Mouse (Mus musculus) neural tube, embryonic 12.5 days (tissue): ENCODE data around the gene Wasf3. TPM values are rescaled to one million over a fixed set of nuclear protein-coding genes. Genes with fewer than 3 reads are reported as not detected.
"Not testable (repeated sequence)": the region's sequence is repeated elsewhere in the genome, so short reads cannot be mapped to it uniquely, and the experiment has no call there.

Source experiments
- ATAC-seq: fragments of 200-750 bp; cut with Nextera tagmentation; 2 replicates; pipeline ENCODE4 v1.8.0; 2017; ENCODE audit warnings: low read depth, mild to moderate bottlenecking, moderate TSS enrichment, moderate library complexity; ENCODE audit not compliant: low FRiP score
- H3K27ac ChIP-seq: fragments of 300-500 bp; sonication (generic); 2 replicates; pipeline ENCODE4 v1.5.1; 2016
- H3K27me3 ChIP-seq: fragments of 300-500 bp; sonication (generic); replicated peaks from 2 replicates; pipeline ENCODE4 v1.6.1; 2016; ENCODE audit warnings: mild to moderate bottlenecking
- H3K36me3 ChIP-seq: fragments of 300-500 bp; sonication (generic); 2 replicates; pipeline ENCODE4 v1.6.1; 2016; ENCODE audit warnings: mild to moderate bottlenecking
- H3K4me1 ChIP-seq: fragments of 300-500 bp; sonication (generic); 2 replicates; pipeline ENCODE4 v1.6.1; 2016
- H3K4me2 ChIP-seq: fragments of 300-500 bp; sonication (generic); replicated peaks from 2 replicates; pipeline ENCODE4 v1.6.1; 2016; ENCODE audit warnings: mild to moderate bottlenecking
- H3K4me3 ChIP-seq: fragments of 300-500 bp; sonication (generic); 2 replicates; pipeline ENCODE4 v1.5.1; 2016
- H3K9ac ChIP-seq: fragments of 300-500 bp; sonication (generic); 2 replicates; pipeline ENCODE4 v1.6.1; 2016; ENCODE audit warnings: mild to moderate bottlenecking
- H3K9me3 ChIP-seq: fragments of 300-500 bp; sonication (generic); 2 replicates; pipeline ENCODE4 v1.6.1; 2016; ENCODE audit warnings: mild to moderate bottlenecking
- WGBS: fragments of 180-500 bp; shearing (Covaris S2); methylation state at CpG from one replicate; pipeline ENCODE4 v1.1.7; 2016; 5-methylcytosine and 5-hydroxymethylcytosine counted together
- polyA plus RNA-seq: library from polyadenylated mRNA; unstranded; fragments of >200 nt; fragmentation: Nextera tagmentation; extraction: Ambion mirVana; gene quantifications from 2 replicates; pipeline ENCODE4 v1.2.1, GENCODE M21; 2016

Wasf3 gene
- polyA plus RNA-seq, 1 experiment from 2014 or later, result 10.9 TPM

DNA sequence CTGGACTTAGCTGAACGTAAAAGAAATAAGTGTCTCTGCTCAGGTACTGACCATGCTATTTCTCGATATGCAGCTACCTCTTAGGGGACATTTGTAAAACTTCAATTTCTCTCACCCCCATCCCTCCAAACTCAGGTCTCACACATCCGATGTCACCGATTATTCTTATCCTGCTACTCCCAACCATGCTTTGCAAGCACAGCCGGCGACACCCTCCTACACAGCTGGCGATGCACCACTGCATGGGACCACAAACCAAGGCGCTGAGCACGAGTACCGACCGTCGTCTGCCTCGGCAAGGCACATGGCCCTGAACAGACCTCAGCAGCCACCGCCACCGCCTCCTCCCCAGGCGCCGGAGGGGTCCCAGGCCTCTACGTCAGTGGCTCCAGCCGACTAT lies 81.9 kb downstream of the Wasf3 start:
- Histone ChIP-seq H3K27me3 (no peaks in the 10 kb centered on the region), H3K36me3 (peaks cover 25% of the 10 kb centered on the region), H3K9ac (no peak overlapping the region), H3K4me1 (no peaks in the 10 kb centered on the region), H3K9me3 (no peaks in the 10 kb centered on the region), H3K27ac (no peak overlapping the region), H3K4me2 (no peak overlapping the region), H3K4me3 (no peak overlapping the region)
- 96% methylated on average over 19 of the region's 19 CpGs for WGBS
- no peak for ATAC-seq

DNA sequence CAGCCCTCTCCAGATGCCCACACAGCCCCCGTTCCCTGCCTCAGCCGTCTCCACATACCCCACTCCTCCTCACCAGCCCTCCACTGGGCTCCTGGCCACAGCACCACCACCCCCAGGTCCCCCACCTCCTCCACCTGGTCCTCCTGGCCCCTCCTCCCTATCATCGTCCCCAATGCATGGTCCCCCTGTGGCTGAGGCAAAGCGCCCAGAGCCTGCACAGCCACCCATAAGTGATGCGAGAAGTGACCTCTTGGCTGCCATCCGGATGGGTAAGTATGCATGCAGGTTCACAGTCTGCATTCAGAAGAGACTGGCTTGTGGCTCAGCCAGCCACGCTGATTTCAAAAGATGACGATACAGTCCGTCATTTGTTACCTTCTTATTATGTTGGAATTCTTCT lies 83.5 kb downstream of the Wasf3 start:
- ATAC-seq, result no peak
- WGBS, result 91% methylated on average over 9 of the region's 9 CpGs
- H3K4me3 ChIP-seq, result no peak overlapping the region
- no peaks in the 10 kb centered on the region for H3K4me1 ChIP-seq
- no peak overlapping the region for H3K4me2 ChIP-seq
- H3K27me3 ChIP-seq, result no peaks in the 10 kb centered on the region
- H3K27ac ChIP-seq, result no peak overlapping the region
- H3K9me3 ChIP-seq, result no peaks in the 10 kb centered on the region
- no peak overlapping the region for H3K9ac ChIP-seq
- peaks cover 27% of the 10 kb centered on the region for H3K36me3 ChIP-seq

DNA sequence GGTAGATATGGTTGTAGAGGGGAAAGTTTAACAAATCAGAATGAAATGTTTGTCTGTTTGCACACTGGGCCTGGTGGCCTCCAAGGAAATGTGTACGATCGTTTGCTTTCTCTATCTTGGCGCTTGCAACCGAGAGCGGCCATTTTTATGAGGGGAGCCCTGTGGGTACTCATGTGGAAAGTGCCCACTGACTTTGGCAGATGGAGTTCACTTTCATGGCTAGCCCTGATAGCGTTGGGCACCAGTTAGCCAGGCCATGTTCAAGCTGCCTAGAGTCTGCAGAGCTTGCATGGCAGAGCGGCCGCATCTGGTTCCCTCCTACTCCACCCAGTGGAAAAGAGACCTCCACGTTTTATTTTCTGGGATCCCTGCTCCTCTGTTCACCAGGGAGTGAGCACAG lies 86.0 kb downstream of the Wasf3 start:
- no peak overlapping the region for H3K4me2 ChIP-seq

GRCm38 (mm10) chr5:146471311-146471710 lies 86.5 kb downstream of the Wasf3 start:
- Histone ChIP-seq H3K4me2 (no peak overlapping the region), H3K27ac (no peak overlapping the region), H3K27me3 (no peaks in the 10 kb centered on the region), H3K9me3 (no peaks in the 10 kb centered on the region), H3K9ac (no peak overlapping the region), H3K4me3 (no peak overlapping the region), H3K4me1 (no peaks in the 10 kb centered on the region), H3K36me3 (peaks cover 27% of the 10 kb centered on the region)
- ATAC-seq, result no peak
- 92% methylated on average over 5 of the region's 5 CpGs for WGBS

More for the DNA sequence above, 86.0 kb downstream of the Wasf3 start:
- H3K9me3 ChIP-seq, result no peaks in the 10 kb centered on the region
- H3K27me3 ChIP-seq, result no peaks in the 10 kb centered on the region
- H3K4me1 ChIP-seq, result no peaks in the 10 kb centered on the region
- H3K27ac ChIP-seq, result no peak overlapping the region
- no peak overlapping the region for H3K4me3 ChIP-seq
- no peak for ATAC-seq
- H3K9ac ChIP-seq, result no peak overlapping the region
- H3K36me3 ChIP-seq, result peaks cover 27% of the 10 kb centered on the region
- WGBS, result 93% methylated on average over 9 of the region's 9 CpGs

GRCm38 (mm10) chr5:146471821-146472220 lies 87.0 kb downstream of the Wasf3 start:
- 95% methylated on average over 12 of the region's 12 CpGs for WGBS
- Histone ChIP-seq H3K9me3 (no peaks in the 10 kb centered on the region), H3K27ac (no peak overlapping the region), H3K4me1 (no peaks in the 10 kb centered on the region), H3K27me3 (no peaks in the 10 kb centered on the region), H3K4me2 (no peak overlapping the region), H3K4me3 (no peak overlapping the region), H3K36me3 (peaks cover 25% of the 10 kb centered on the region), H3K9ac (no peak overlapping the region)
- no peak for ATAC-seq

DNA sequence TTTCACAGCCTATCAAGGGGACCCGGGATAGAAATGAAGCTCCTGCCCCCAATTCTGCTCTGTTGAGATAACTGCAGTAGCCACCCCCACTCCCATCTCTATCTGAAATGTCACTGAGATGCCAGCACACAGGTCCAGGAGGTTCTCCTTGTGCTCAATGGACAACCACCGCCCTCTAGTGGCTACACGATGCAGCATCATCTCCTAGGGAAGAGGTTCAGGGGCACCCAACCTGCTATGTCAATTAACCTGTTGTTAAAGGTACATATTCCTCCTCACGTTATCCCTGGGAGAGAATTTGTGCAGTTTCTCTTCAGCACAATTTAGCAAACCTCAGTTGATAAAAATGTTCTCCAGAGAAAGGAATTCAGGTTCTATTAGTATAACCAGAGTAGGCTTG lies 94.8 kb downstream of the Wasf3 start:
- H3K4me3 ChIP-seq, H3K27ac ChIP-seq, H3K27me3 ChIP-seq, ATAC-seq, H3K9ac ChIP-seq, H3K4me1 ChIP-seq, H3K4me2 ChIP-seq, H3K36me3 ChIP-seq, H3K9me3 ChIP-seq: not testable (repeated sequence)
- WGBS, result 5% methylated on average over 4 of the region's 4 CpGs

DNA sequence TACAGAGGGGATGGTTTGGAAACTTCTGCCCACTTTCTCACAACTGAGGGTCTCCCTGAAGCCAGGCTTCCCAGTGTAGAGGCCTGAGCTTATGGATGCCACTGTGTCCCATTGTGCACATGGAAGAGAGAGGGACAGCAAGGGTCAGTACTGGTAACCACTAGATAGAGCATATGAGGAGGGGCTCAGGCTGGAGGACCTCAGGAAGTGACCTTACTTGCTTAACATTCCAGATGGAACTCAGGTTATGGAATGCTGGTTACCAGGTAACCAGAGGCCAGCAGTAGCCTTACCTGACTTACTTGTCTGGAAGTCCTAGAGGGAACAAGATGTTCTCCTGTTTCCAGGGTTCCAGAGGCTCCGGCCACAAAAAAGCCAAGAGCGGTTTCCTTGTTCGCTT lies 96.9 kb downstream of the Wasf3 start, which contains the start of gene Gm6408:
TSS of gene Gm6408 (plus strand) at position 301 of the 400 bp plus-strand sequence.
- not testable (repeated sequence) for H3K9ac ChIP-seq, H3K27me3 ChIP-seq, H3K4me1 ChIP-seq, H3K9me3 ChIP-seq, ATAC-seq, H3K27ac ChIP-seq, H3K4me2 ChIP-seq, H3K4me3 ChIP-seq, H3K36me3 ChIP-seq
- 92% methylated on average over 3 of the region's 3 CpGs for WGBS

DNA sequence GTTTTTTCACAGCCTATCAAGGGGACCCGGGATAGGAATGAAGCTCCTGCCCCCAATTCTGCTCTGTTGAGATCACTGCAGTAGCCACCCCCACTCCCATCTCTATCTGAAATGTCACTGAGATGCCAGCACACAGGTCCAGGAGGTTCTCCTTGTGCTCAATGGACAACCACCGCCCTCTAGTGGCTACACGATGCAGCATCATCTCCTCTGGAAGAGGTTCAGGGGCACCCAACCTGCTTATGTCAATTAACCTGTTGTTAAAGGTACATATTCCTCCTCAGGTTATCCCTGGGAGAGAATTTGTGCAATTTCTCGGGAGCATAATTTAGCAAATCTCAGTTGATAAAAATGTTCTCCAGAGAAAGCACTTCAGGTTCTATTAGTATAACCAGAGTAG lies 104.2 kb downstream of the Wasf3 start:
- ATAC-seq, H3K36me3 ChIP-seq, H3K4me3 ChIP-seq, H3K9ac ChIP-seq, H3K4me2 ChIP-seq, H3K4me1 ChIP-seq, H3K9me3 ChIP-seq, H3K27ac ChIP-seq, H3K27me3 ChIP-seq: not testable (repeated sequence)
- WGBS, result 9% methylated on average over 3 of the region's 4 CpGs

- no CpG with 5 or more reads among the region's 5 CpGs for WGBS
- not testable (repeated sequence) for H3K27ac ChIP-seq, H3K9me3 ChIP-seq, H3K4me3 ChIP-seq, H3K27me3 ChIP-seq, H3K9ac ChIP-seq, H3K4me1 ChIP-seq, H3K36me3 ChIP-seq, ATAC-seq, H3K4me2 ChIP-seq
Measured at GRCm38 (mm10) chr5:146491063-146491462, 106.3 kb downstream of the Wasf3 start, which contains the start of gene Gm6370. Gene Gm6370, plus strand, starts transcription at chr5:146491363.

- H3K36me3 ChIP-seq, H3K27ac ChIP-seq, H3K4me1 ChIP-seq, H3K4me3 ChIP-seq, H3K9ac ChIP-seq, H3K27me3 ChIP-seq, H3K9me3 ChIP-seq, H3K4me2 ChIP-seq, ATAC-seq: not testable (repeated sequence)
- no CpG with 5 or more reads among the region's 5 CpGs for WGBS
Measured at GRCm38 (mm10) chr5:146502099-146502498, 117.3 kb downstream of the Wasf3 start, which contains the start of gene 4930449I24Rik. Gene 4930449I24Rik, plus strand, starts transcription at chr5:146502399.

DNA sequence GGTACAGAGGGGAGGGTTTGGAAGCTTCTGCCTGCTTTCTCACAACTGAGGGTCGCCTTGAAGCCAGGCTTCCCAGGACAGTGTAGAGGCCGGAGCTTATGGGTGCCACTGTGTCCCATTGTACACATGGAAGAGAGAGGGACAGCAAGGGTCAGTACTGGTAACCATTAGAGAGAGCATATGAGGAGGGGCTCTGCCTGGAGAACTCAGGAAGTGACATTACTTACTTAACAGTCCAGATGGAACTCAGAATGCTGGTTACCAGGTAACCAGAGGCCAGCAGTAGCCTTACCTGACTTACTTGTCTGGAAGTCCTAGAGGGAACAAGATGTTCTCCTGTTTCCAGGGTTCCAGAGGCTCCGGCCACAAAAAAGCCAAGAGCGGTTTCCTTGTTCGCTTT lies 129.0 kb downstream of the Wasf3 start, which contains the start of gene Gm3402:
TSS of gene Gm3402 (plus strand) at position 301 of the 400 bp plus-strand sequence.
- H3K9ac ChIP-seq, H3K27ac ChIP-seq, H3K9me3 ChIP-seq, H3K27me3 ChIP-seq, H3K36me3 ChIP-seq, H3K4me1 ChIP-seq, H3K4me2 ChIP-seq, H3K4me3 ChIP-seq, ATAC-seq: not testable (repeated sequence)
- 88% methylated on average over 2 of the region's 5 CpGs for WGBS
